Mouse (Mus musculus) testis, postnatal 14 days (tissue): ENCODE results near the gene Fbxw16.
"Not testable (repeated sequence)": the region's sequence is repeated elsewhere in the genome, so short reads cannot be mapped to it uniquely, and the experiment has no call there.

ENCODE experiments used
- DNase-seq: peaks from one replicate; pipeline ENCODE4 v3.0.0; 2021; ENCODE audit warnings: low spot score

The Fbxw16 gene

DNA sequence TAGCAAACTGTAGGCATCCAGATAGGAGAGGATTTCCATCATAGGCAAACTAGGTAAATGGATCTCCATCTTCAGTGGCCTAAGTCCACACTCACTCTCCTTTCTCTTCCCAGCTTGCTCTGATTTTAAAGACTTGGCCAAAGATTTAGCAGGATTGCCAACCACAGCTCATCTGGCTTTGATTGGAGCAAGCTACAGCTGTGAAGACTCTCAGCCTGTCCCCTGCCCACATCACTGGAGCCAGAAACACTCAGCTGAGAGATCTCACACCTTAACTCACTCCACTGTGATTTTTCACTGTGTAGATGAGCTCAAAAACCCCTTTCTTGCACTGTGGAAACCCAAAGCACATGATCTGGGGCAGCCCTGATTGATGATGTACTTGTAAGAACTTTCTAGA, at the start of gene Fbxw16:
Fbxw16 (minus strand) TSS at position 101 of the 400 bp plus-strand sequence.
- no peak for DNase-seq

DNA sequence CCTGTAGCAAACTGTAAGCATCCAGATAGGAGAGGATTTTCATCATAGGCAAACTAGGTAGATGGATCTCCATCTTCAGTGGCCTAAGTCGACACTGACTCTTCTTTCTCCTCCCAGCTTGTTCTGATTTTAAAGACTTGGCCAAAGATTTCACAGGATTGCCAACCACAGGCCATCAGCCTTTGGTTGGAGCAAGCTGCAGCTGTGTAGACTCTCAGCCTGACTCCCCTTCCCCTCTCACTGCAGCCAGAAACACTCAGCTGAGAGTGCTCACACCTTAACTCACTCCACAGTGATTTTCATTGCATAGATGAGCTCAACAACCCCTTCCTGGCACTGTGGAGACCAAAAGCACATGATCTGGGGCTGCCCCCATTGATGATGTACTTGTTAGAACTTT, 46.8 kb upstream of the Fbxw16 start, which contains the start of gene Fbxw19:
Fbxw19 (minus strand) TSS at position 101 of the 400 bp plus-strand sequence.
- not testable (repeated sequence) for DNase-seq

DNA sequence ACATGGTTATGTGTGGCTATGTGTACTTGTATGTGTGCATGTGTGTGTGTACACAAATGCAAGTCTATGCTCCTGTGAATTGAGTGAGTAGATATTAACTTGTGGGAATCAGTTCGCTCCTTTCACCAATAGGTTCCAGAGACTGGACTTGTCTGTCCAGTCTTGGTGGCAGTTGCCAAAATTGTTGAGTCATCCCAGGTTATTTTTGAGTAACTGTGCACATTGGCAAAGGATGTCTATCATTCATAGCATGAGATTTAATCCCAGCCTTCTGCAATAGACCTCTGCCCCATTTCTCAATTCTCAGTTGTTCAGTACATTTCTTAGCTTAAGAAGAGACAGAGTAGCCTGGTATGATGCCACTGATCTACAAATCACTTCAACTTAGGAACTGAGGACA, 16.0 kb downstream of the Fbxw16 start:
- DNase-seq = no peak

DNA sequence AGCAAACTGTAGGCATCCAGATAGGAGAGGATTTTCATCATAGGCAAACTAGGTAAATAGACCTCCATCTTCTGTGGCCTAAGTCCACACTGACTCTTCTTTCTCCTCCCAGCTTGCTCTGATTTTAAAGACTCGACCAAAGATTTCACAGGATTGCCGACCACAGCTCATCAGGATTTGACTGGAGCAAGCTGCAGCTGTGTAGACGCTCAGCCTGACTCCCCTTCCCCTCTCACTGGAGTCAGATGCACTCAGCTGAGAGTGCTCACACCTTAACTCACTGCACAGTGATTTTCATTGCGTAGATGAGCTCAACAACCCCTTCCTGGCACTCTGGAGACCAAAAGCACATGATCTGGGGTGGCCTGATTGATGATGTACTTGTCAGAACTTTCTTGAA, 44.7 kb downstream of the Fbxw16 start, which contains the start of gene Fbxw22:
Fbxw22 (minus strand) TSS at position 101 of the 400 bp plus-strand sequence.
- DNase-seq = not testable (repeated sequence)
